Mouse (Mus musculus) ovary, postnatal 36 days (tissue): ENCODE measurements at regions not wholly inside any gene's neighbourhood (a gene's known extent, or its start where the extent isn't known, plus 50 kb on each side); places are given as distances from the start of the nearest gene placed in this dataset.

Source experiments
- DNase-seq: peaks from one replicate; pipeline ENCODE4 v3.0.0; 2022; ENCODE audit warnings: low spot score, mixed read lengths

- no peak for DNase-seq
Measured at GRCm38 (mm10) chr7:72738324-72738944, 432.0 kb upstream of the Mctp2 start.

DNA sequence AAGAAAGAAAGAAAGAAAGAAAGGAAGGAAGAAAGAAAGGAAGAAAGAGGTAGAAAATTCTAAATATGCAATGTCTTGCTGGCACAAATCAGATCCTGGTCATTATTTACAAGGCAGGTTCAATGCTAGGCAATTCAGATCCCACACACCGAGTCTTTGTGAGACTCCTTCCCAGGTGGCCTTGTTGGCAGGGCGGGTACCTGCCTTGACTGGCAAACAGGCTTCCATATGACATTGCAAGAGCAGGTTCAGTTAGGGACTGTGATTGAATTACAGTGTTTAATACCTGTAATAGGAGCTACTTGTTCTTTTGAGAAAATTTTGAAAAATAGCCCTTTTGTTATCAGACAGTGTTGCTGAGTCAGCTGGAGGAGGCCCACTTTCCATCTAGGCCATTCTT, 436.0 kb upstream of the Mctp2 start:
- DNase-seq = no peak

DNA sequence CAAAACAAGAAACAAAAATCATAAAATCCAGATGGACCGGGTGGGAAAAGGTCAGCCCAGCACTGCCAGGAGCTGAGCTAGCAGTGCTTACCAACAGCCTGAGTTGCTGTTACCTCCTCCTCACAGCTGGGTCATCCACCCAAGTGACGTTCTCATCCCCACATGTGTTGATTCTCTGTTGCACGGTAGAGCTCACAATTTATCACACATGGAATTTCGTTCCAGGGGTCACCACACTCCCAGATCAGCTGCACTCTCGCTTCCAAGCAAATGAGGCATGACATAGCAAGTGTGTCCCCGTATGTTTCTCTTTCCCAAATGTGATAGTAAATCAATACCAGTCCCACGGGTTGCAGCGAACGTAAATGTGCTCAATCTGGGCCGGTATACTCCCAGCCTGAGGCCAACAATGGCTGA, 445.1 kb upstream of the Mctp2 start:
- DNase-seq = no peak

DNA sequence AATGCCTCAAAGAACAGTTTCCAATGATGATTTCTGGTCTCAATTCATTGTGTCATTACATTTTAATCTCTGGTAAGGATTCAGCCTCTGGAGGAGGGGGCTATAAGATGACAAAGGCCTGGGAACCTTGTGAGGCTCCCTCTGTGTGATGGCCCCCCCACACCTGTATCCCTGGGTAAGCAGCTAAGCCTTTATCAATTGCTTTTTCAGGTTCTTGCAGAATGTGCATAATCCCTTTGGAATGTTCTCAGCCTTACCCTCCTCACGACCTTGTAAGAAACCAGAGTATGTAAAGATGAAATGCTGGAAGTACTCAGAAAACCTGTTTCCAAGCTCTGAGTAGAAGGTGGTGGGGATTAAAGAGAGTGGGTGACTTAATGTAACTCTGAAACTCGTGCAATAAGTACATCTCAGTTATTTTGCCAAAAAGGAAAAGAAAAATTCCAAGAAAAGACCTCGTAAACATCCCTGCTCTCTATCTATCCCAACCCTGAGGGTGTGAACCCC, 446.7 kb upstream of the Mctp2 start:
- no peak for DNase-seq

DNA sequence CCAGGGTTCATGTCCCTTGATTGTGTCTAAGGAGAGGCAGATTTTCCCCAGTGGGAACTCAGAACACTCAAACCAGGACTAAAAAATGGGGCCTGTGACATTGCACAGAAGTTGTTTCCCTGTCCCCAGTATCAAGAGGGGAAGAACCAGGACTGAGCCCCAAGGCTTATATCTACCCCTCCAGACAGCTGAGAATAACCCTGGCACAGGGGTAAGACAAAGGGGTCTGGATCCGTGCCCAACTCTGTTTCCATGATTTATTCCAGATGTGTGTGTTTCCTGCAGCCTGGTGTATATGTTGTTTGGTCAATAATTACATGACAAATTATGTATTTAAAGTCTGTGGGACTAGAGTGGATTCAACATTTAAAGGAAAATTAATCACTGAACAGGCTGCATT, 456.3 kb upstream of the Mctp2 start:
- no peak for DNase-seq

DNA sequence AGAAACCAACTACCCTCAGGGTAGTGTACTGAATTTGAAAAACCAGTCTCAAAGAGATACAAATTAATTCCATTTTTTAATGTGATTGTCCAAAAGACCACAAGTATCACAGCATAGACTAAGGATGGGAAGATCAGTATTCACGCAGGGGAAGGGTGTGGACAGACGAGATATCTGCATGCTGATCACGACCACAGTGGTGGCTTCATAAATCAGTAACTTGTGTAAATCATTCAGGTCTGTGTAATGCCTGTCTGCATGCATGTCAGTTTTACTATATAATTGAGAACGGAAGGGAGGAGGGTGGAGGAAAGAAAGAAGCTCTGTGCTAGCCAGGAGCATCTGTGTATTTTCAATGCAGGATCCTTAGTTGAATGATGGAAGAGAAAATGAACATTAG, 462.3 kb upstream of the Mctp2 start:
- no peak for DNase-seq

- DNase-seq = no peak
Measured at GRCm38 (mm10) chr7:72774031-72774770, 467.8 kb upstream of the Mctp2 start.

DNA sequence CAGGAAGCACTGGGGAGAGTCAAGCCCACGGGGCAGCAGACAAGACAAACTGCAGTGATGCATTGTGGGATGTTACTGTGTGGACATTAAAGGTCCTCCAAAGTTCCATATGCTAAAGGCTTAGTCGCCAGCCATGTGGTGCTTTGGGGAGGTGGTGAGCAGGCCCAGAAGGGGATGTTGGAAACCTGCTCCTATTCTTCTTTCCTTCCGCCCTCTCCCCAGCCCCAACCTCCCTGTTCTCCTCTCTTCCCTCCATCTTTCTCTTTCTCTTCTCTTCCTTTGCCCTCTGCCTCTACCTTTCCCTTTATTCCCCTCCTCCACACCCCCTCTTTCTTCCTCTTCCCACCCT, 468.3 kb upstream of the Mctp2 start:
- no peak for DNase-seq

- DNase-seq = no peak
Measured at GRCm38 (mm10) chr7:72787306-72787705, 480.9 kb upstream of the Mctp2 start.

GRCm38 (mm10) chr7:72788261-72788660, 481.9 kb upstream of the Mctp2 start:
- DNase-seq = no peak

GRCm38 (mm10) chr7:72822142-72822541, 515.7 kb upstream of the Mctp2 start:
- no peak for DNase-seq

DNA sequence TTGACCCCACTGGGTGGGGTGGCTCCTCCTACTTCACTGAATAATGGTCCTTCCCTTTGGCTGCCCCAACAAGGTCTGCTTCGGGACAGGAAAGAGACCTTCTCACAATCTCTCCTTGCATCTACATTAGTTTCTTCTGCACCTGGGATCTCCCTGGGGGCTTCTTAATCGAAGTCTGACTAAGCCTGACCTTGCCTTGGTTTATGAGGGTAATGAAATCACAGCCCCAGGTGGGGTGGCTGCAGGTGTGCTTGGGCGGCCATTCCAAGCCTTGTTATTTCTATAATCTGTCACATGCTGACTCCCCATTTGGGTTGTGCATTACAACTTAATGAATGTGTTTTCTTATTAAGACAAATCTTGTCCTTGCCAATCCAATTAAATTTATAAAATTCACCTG, 520.2 kb upstream of the Mctp2 start:
- DNase-seq = no peak

DNA sequence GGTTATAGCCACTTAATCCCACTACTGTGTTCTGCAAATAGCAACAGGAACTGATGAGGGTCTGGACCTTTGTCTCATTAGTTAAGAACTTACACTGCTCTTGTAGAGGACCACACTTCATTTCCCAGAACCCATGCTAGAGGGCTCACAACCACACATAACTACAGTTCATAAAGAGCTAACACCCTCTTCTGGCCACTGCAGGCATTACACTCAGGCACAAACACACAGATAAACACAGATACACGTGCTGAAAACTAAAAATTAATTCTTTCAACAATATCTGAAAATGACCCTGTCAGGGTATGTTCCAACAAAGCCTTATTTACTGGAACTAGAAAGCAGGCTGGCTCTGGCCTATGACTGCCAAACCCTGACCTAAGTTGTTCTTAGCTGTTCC, 529.0 kb upstream of the Mctp2 start:
- DNase-seq = no peak

GRCm38 (mm10) chr7:72836026-72836425, 529.6 kb upstream of the Mctp2 start:
- no peak for DNase-seq

- DNase-seq = no peak
Measured at GRCm38 (mm10) chr7:72836457-72836985, 530.1 kb upstream of the Mctp2 start.

GRCm38 (mm10) chr7:72837992-72838655, 531.7 kb upstream of the Mctp2 start:
- DNase-seq = no peak

DNA sequence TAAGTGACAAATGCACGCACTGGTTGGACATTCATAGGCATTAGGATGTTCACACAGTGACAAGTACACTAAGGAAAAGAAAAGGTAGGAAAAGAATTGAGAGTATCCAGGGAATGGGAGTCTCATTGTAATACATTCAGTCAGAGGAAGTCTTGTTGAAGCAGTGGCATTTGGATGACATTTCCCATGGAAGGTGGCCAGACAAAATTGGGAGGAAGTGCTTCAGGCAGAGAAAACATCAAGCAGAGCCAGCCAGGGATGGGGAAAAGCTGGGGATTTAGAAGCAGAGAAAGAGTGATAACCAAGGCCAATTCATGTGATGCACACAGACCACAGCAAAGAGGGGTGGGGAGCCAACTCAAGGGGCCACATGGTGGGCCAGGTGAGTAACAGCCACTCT, 524.0 kb upstream of the Rgma start:
- no peak for DNase-seq

- DNase-seq = no peak
Measured at GRCm38 (mm10) chr7:72854501-72855002, 520.8 kb upstream of the Rgma start.

DNA sequence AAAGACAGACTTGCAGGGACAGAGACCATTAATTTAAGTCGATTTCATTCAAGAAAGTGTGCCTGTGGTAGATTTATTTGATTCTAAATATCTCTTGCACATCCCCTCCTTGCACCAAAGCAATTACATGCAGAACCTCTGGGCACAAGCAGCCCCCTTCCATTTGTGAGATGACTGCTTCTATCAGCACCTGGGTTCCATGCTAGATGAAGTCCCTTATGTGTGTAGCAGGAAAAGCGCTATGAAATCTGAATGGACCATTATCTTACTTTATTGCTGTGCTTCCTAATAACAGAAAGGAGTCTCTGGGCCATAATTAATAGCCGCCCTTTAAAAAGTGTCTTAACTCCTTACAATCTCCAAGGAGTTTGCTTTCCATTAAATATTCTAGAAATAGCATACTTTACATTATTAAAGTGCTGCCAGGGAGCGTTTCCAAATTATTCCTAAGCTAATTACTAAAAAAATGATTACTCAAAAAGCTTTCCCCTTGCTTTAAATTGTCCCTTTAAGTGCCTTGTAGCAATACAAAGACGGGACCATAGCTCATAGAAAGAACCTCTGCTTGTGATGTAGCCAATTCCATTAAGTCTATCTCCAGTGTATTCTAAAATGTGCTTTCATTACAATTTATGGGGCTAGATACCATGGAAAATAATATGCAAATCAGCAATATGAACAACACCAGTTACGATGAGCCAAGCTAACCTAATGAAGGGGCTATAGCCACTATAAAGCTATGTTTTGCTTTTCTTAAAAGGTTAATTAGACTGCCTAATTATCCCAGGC, 508.1 kb upstream of the Rgma start:
- no peak for DNase-seq

GRCm38 (mm10) chr7:72869068-72869467, 506.2 kb upstream of the Rgma start:
- DNase-seq = no peak

GRCm38 (mm10) chr7:72900816-72901215, 474.5 kb upstream of the Rgma start:
- DNase-seq = no peak

DNA sequence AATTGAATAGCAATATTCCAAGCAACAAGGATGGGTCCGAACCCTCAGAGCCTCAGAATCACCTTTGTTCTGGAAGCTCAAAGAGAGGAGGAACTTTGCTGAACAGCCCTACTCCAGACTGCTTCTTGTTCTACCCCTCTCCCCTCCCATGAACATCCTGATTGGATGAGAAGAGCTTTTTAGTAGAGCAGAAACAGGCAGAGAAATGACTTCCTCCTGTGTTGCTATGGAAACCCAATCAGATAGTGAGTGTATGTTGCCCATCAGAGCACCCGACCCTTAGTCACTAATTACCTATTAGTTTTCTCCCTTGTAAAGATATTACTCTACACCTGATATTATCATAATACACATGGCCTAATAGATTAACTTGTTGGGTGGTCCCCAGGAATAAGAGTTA, 469.4 kb upstream of the Rgma start:
- DNase-seq = no peak
